Mouse (Mus musculus) urinary bladder, adult 18-20 months (tissue): ENCODE results near the gene Slc7a11.

Source experiments
- DNase-seq, 2 experiments: peaks; one replicate each; pipeline ENCODE4 v3.0.0; 2022; ENCODE audit warnings: low spot score in 2 of 2, mixed read lengths in 2 of 2

Slc7a11 gene

DNA sequence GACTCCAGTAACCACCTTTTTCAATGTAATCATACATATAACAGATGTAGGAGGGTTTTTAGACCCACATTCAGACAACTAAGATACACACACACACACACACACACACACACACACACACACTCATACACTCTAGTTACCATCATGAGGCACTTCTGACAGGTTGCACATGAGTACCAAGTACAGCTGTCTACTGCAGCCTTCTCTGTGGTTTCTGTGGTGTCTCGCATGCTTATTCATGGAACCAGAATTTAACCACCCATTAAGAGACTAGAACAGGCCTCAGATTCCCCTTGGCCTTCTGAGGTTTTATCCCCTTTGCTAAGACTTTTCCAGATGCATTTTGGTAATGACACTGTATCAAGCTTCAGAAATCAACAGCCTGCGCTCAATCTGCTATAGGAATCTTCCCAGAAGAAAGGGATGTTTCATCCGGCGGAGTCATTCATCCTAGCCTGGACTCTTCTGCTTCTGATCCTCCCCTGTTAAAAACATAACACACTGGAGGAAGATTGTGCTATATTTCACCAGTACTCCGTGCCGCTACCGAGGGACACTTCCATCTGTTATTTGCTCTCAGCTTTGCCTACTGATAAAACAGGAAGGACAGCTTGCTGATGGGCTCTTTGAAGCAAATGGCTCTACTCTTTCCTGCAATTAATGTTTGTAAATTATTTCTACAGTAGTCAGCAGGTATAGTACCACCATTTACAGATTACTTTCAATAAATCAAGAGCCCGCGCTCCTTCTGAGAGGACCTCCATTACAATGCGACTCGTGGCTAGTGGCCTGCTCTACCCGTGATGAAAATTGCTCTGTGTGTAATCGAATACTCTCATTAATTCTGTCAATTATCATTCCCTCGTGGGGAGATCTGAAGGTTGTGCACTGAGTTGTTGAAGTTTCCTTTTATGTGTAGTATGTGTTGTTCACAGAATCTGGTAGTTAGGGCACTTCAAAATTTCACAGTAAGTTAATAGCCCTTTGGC lies 135.8 kb downstream of the Slc7a11 start:
- DNase-seq, result no peak

DNA sequence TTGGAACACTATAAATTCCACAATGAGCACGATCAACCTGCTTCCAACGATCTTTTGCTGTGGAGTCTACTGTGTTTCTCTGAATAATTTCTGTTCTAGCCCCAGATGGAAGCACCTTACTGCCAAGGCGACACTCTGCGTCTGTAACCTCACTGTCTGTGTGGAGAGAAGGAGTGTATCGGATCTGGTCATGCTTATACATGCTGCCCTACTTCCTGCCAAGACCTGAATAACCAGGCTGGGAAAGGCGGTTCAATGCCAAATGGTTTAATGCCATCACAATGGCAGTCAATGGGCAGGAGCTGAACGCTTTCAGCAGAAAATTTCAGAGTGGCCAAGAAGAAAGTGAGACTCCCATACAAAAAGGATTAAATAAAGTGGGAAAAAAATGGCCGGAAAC lies 137.1 kb downstream of the Slc7a11 start:
- no peak for DNase-seq

DNA sequence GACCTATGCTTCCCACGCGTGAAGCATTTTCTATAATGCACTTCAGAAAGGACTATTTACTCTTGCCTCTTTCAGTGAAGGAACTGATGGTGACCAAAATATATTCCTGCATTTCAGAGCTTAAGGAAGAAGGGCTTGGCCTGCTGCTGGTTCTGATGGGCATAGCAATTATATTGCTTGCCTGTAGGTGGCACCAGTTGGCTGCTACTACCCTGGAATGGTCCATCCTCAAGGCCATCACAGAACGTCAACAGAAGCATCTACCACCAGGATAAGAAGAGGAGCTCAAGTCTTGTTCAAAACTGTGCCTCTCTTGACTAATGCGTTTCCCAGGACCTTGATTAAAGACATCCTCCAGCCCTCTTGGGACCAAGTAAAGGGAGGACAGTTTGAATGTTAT lies 139.3 kb downstream of the Slc7a11 start:
- peak; percentile 9 to 17 for DNase-seq

DNA sequence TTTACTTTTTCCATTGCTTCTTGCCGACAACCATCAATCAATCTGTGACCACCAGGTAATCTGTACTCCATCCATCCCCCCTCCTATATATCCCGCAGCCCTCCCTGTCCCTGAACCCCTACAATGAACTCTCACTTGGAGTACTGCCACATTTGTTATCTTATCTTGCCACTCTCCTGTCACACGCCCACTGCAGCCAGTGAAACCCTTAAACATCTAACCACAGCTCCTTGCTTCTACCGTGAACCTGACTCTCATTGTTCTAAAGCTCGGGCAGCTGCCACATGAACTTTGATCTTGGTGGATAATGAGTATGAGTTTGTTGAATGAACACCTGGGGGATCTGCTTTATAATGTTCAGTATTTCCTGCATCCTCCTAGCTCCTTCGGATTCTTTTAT lies 140.8 kb downstream of the Slc7a11 start:
- no peak for DNase-seq

DNA sequence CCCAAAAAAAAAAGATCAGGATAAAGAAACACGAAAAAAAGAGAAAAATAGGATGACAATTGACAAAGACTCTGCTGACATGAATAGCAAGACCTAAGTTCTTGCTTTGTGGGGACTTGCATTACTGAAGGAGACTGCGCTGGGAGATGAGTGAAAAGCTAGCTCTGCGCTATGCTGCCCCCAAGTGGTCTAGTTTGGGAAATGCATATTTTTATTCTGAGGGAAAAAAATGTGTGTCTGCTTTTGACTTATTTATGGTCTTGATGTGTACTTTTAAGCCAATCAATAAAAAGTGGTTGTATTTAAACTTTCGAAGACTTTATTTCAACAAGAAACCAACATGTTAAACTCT lies 142.5 kb downstream of the Slc7a11 start:
- peak; percentile 12 to 18 for DNase-seq

DNA sequence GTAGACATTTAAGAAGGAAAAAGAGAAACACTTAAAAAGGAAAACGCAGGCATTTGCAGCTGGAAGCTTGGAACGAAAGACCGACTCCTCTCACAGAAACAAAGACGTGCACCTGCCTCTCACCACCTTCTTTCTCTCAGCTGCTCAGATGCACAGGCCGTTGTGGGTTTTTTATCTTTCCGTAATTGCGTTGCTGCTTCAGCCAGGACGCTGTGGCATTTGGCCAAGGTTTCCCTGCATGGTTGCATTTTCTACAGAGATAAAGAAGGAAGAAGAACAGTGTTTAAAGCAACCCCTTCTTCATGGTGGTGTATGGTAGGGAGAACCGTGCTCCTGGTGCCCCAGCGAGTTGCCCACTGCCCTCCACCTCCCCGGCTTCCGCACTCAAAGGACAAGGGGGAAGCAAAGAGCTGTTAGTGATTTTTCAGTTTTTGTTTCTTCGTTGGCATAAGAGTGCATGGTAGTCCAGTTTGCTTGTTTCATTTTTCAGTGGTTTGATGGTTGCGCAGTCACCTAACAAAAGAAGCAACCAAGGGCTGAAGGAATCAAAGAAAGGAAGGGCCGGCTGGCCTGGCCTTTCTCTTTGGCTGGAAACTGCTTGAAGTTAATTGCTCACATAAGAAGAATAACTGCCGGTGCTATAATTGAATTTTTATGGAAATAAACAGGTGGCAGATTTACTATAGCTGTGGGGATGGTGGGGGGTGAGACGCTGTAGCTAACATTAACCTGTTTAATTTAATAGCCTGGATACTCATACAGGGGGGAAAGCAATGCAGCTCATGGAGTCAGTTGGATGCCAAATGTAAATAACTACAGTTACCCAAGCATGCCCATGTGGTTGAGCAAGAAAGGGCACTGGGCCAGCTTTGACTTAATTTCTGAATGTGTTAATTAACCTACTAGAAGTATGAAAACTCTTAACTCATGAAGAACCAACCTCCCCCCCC lies 143.1 kb downstream of the Slc7a11 start:
- DNase-seq, result no peak

DNA sequence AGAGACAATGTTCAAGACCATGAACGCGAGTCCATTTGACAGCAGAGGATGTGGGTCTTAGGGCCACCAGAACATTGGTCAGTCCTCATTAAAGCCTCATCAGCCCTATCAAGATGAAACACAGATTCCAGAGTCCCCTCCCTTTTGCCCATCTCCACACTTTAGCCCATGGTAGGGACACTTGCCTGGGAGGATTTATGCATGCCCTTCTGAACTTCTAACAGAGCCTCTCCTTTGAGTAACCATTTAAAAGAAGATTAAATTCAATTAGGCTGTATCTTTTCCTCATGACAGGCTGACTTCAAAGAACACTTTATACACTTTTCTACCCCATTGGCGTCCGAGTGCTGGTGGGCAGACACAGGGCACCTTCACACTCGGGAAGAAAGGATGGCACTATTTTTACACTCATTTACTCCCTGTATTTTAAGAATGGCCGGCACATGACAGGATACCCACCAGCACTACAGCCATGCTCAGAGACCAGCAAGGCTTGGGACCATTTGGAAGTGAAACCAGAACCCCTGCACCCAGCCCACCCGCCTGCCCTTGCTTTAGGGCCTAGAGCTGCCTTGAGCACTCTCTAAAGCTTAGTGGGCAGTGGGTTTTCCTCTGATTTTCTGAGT lies 144.9 kb downstream of the Slc7a11 start:
- no peak for DNase-seq

DNA sequence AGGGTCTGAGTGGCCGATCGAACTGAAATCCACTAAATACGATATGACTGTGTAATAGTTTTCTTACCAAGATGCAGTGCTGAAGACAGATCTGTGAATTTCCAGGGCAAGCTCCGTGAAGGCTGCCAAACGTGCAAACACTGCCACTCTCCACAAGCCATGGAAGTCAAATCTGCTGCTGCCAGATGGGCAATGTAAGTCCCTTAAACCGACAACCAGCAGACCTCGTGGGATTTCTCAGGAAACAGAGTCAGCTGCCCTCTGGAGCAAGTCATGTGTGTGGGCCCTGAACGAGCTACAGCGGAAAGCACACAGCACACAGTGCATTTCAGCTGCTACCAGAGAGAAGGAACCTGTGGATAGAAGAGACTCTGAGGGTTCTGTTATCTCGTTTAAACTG lies 146.5 kb downstream of the Slc7a11 start:
- DNase-seq, result no peak

DNA sequence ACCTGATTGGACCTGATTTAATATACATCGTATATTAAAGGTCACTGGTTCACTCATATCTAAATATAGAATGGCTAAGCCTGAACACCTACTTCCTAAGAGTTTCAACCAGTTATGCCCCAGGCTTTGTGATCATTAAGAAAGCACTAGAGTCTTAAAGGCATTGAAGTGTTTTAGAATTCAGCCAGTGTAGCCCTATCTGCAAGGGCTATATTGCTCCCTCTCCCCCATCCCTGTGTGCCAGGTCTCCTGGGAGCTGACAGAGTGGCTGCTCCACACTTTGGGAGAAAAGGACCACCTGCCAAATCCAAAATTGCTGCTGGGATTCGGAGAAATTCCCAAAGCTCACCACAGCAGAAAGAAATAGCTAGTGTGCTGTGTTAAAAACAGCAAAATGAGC lies 168.4 kb downstream of the Slc7a11 start:
- DNase-seq, result no peak

DNA sequence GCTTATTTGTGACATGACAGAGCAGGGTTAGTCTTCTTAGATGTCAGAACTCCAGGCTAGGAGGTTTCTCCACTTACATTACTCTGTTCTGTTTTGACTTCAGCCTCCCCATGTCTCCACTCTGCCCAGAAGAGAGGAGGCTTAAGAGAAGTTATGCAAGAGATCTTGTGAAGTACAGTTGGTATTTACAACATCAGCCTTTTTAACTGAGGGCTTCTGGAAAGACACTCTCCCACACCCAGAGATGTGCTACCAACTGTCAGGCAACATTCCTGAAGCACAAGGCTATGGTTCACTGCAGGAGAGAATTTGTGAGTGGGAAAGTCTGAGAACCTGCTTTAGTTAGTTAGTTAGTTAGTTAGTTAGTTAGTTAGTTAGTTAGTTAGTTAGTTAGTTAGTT lies 171.2 kb downstream of the Slc7a11 start:
- DNase-seq, result no peak

DNA sequence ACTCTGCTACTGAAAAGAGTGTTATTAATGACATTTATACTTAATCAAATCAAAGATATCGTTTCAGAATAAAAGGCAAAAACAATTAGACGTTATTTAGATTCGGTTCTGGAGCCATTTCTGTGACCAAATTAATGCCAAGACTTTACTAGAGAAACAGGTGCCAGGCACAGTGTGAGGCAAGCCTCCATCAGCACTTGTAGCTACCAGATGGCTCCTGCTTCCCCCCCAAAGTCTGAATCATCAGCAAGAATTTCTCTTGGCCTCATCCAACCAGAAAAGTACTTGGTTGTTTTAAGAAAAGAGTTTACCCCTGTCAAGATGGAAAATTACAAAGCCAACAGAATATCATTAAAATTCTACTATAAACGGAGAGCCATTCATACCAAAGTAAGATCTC lies 173.7 kb downstream of the Slc7a11 start:
- no peak for DNase-seq

DNA sequence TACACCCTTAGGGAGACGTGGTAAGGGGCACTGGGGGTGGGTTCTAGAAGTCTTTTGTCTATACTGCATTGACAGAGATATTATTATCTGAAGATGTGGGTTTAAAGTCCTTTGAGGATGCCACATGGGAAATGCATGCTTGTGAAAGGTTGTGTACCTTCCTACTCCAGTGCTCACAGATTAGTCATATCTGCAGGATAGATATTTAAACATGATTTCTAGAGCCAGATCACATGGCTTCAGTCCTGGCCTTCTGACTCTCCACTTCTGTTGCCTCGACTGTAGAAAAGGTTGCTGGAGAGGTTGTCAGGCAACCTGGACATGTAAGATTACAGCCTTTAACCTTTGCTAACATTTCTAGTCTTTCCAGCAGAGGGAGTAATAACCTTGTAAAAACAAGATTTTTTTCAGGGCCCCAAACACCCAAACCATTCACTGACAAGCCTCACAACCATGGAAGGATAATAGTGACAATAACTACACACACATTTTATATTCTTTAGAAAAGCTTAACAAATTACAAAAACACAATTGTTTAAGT lies 180.8 kb downstream of the Slc7a11 start:
- no peak for DNase-seq

DNA sequence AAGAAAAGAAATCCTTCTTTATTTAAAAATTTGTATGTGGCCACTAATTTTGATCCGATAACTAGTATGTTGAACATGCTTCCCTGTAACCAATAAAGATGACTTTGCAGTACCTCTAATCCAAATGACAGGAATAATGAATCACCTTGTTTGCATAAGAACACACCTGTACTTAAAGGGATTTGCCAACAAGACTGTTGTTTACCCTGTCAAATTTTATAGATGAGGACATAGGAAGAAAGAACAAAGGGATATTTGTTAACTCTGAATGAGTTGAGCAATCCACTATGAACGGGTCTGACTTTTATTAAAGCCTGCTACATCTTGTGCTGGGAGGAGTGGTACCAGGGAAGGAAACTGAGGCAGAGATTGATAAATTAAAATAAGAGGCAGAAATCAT lies 181.3 kb downstream of the Slc7a11 start:
- DNase-seq, result no peak

DNA sequence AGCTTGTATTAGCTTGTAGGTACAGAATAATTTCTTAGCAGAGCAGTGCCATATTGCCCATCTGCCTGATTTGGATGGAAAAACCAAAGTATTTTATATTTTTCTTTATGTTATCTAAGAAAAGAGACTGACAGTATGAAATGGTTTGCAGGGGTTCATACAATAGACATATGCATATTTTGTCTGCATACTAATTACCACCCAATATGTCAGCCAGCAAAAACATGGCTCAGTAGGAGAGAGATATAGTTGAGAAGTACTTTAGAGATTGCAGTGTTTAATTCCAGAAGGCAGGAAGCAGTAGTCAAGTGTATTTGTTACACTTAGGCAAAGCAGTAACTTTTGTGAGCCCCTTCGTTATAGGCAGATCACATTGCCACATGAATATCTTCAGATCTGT lies 182.7 kb downstream of the Slc7a11 start:
- DNase-seq, result no peak

DNA sequence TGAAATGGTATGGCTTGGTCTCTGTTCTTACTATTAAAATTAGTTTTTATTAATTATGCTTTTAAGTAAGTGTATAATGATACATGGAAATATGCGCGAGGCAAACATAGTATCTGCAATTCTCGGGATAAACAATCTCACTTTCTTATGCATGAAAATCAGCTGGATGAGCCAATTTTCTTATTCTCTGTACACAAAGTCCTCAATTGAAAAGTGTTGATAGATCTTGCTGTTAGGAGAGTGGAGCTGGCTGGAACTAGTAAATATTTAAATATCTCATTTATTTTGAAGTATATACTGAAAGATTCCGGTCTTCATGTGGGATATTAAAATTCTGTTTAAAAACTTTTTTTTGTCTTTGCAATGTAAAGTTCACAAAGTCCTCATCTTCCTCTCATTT lies 184.6 kb downstream of the Slc7a11 start:
- DNase-seq, result no peak

DNA sequence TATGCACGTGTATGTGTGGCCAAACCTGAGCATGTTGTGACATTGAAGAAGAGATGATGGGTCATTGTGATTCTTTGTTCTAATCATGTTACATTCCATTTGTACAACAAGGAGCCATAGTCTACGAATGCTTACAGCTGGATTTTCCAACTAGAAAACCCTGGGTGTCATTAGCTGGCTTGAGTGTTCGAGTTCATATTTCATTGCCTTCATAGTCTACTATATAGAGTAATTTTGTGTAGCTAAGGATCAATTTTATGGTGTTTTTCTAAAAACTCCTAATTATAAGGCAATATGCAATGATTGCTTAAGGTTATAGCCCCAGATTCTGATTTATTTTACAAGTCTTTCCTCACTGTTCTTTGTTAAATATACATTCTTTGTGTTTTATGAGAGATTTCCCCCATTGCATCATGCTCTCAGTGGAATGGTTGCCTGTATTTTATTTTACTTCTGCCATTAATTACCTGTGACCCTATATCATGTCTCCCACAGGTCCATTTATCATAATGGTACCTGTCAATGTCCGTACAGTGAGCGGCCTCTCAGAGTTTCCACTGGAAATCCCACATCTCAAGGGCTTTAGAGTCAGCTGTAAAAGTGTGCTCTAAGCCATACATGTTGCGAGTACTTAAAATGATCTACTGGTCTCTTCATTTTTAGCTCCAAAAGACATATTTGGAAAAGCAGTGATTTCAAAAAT lies 193.7 kb downstream of the Slc7a11 start:
- no peak for DNase-seq

DNA sequence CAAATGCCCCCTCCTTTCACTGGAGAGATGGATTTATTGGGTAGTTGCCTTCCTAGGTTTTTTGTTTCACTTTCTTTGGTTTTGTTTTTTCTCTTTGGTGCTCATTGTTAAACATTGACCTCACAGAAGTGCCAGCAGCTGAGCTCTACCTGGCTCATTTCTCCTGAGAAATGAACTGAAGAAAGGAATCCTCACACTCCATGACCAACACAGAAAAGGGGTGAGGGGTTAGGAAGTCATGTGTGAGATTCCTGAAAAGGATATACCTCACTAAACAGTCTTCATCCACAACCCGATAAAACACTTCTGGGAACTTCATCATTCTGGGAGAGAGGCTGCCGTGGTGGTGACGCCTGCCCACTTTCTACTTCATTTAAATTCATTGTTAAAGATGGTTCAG lies 207.4 kb downstream of the Slc7a11 start:
- DNase-seq, result no peak

DNA sequence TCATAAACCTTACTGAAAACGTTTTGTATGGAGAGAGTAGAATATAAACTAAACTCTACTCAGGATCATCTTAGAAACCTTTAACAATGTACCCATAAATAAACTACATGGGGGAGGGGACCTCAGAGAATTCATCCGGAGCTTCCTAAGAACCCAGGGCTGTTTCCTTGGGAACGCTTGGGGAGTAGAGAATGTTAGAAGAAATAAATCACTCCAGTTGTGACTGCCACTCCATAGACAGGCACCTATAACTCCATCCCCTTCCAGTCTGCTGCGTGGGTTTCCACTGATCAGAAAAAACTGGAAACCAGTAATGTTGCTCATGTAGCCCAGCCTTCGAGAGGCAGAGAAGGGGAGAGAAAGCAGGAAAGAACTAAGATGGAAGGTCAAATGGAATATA lies 210.3 kb downstream of the Slc7a11 start:
- no peak for DNase-seq

DNA sequence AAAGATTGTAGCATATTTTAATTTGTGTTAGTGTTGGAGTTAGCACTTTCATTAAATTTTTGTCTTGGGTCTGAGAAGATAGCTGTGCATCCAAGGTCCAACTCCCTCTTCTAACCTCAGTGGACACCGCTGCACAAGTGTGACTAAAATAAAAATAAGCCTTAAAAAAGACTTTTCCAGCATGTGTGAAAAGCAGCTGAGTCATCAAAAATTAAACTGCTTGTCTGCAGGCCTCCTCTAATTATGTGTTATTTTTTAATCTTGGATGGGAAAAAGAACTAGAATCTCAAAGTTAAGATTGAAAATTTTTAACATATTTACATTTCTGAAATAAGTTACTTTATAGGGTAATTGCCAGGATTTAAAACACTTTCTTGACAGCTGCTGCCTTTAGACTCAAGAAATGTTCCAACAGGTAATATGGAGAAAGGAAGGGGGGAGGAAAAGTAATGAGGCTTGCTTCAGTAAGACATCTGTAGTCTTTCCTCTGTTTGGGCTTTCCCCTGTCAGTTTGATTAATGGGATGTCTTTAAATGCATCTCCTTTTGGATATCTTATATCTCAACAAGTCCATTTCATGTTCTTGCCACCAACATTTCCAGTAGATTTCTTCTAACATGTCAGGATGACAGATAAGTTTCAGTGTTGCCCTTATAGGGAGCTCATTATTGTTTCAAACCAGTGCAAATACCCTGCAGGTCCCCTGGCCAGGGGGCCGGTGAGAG lies 218.9 kb downstream of the Slc7a11 start:
- no peak for DNase-seq

DNA sequence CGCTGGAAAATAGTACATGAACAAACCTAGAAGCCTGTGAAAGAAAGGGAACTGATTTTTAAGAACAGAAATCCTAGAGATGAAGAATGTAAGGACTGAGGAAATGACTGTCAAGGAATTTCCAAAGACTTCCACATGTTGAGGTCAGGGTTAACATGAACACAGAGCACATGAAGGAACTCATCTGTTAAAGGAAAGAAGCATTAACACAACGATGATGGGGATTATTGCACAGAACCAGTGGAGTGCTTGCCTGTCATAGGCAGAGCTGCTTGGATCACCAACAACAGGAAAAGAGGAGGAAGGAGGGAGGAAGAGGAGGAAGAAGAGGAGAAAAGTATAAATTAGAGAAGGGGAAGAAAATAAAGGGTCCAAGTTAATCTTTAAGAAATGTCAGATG lies 223.0 kb downstream of the Slc7a11 start:
- no peak for DNase-seq

DNA sequence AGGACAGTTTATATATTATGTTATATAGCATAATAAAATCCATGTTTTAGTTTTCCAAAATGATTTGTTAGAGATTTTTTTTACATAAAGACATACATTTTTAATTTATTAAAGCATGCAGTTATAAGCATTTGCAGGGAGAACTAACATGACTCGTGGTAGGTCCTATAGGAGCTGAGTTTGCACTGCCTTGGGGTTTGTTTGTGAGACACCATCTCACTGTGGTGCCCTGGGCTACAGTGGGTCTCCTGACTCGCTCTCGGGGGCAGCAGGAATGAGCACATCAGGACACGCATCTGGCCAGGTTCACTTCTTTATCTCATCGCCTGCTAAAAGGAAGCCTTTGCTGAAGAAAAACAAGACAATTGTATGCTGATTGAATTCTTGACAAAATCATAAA lies 257.0 kb downstream of the Slc7a11 start:
- no peak for DNase-seq
